Mouse (Mus musculus) left cerebral cortex, adult 2 months (tissue): Measurements from ENCODE around the gene 1700003E16Rik. TPM values are rescaled to one million over a fixed set of nuclear protein-coding genes. Genes with fewer than 3 reads are reported as not detected.

Experiments used
- DNase-seq, 2 experiments: peaks; one replicate each; pipeline ENCODE4 v3.0.0; 2021 to 2022; ENCODE audit warnings: low spot score in 2 of 2, mixed read lengths in 1 of 2; ENCODE audit errors: extremely low spot score in 1 of 2
- H3K27ac ChIP-seq: fragments of 200-600 bp; 2 replicates; pipeline ENCODE4 v1.8.1; 2022
- H3K4me3 ChIP-seq: fragments of 200-600 bp; 2 replicates; pipeline ENCODE4 v1.8.1; 2022
- CTCF ChIP-seq: fragments of 200-600 bp; IDR thresholded peaks from 2 replicates; pipeline ENCODE4 v1.8.1; 2022; ENCODE audit warnings: antibody characterized with exemption, mild to moderate bottlenecking, moderate library complexity
- intact Hi-C: fragments of 180-260 bp; cut with DNase I; formaldehyde crosslinking; loops from one replicate; pipeline ENCODE4 v1.15.1; 2025
- total RNA-seq, 2 experiments: library from RNA; stranded (reverse); gene quantifications; 2 replicates each; pipeline ENCODE4 v1.2.3; 2021

1700003E16Rik gene
- total RNA-seq, 2 experiments from 2014 or later, result 30.9 to 35.6 TPM

- Histone ChIP-seq H3K4me3 (peak overlapping the region; percentile 71), H3K27ac (peak overlapping the region; percentile 96)
- no peak for TF ChIP-seq CTCF
- intact Hi-C loops, result no loop called here
- peak; percentile 87 to 88 for DNase-seq
Observed at GRCm38 (mm10) chr6:83185895-83186861, 30.0 kb downstream of the 1700003E16Rik start.

GRCm38 (mm10) chr6:83186946-83187345 is 30.7 kb downstream of the 1700003E16Rik start:
- intact Hi-C loops, result no loop called here
- no peak for TF ChIP-seq CTCF
- Histone ChIP-seq H3K4me3 (peak overlapping the region; percentile 71), H3K27ac (peak overlapping the region; percentile 96; the same call in 1 of the 2 replicates)
- DNase-seq, result peak in 1 of 2 experiments; percentile 9

GRCm38 (mm10) chr6:83193571-83193970 is 37.4 kb downstream of the 1700003E16Rik start:
- no peak overlapping the region for H3K4me3 ChIP-seq
- intact Hi-C loops, result no loop called here
- TF ChIP-seq CTCF, result no peak
- no peak overlapping the region for H3K27ac ChIP-seq
- no peak for DNase-seq

GRCm38 (mm10) chr6:83197345-83198004 is 41.3 kb downstream of the 1700003E16Rik start:
- TF ChIP-seq CTCF, result peak; percentile 61
- H3K27ac ChIP-seq, result no peak overlapping the region
- peak; percentile 70 to 71 for DNase-seq
- no peak overlapping the region for H3K4me3 ChIP-seq
- intact Hi-C loops, result no loop called here

GRCm38 (mm10) chr6:83203320-83203719 is 47.1 kb downstream of the 1700003E16Rik start:
- intact Hi-C loops, result no loop called here
- peak in 1 of 2 experiments; percentile 22 for DNase-seq
- TF ChIP-seq CTCF, result no peak

GRCm38 (mm10) chr6:83205851-83206250 is 49.6 kb downstream of the 1700003E16Rik start:
- TF ChIP-seq CTCF, result no peak

More at GRCm38 (mm10) chr6:83203320-83203719, 47.1 kb downstream of the 1700003E16Rik start:
- Histone ChIP-seq H3K4me3 (no peak overlapping the region), H3K27ac (no peak overlapping the region)

GRCm38 (mm10) chr6:83206321-83206720 is 50.1 kb downstream of the 1700003E16Rik start:
- H3K4me3 ChIP-seq, result no peak overlapping the region
- DNase-seq, result no peak
- no peak overlapping the region for H3K27ac ChIP-seq
- TF ChIP-seq CTCF, result no peak
- intact Hi-C loops, result no loop called here

More at GRCm38 (mm10) chr6:83205851-83206250, 49.6 kb downstream of the 1700003E16Rik start:
- no peak overlapping the region for H3K27ac ChIP-seq
- no peak for DNase-seq
- no peak overlapping the region for H3K4me3 ChIP-seq
- intact Hi-C loops, result no loop called here

GRCm38 (mm10) chr6:83207361-83208049 is 51.3 kb downstream of the 1700003E16Rik start:
- TF ChIP-seq CTCF, result no peak
- H3K27ac ChIP-seq, result no peak overlapping the region
- H3K4me3 ChIP-seq, result no peak overlapping the region
- DNase-seq, result no peak
- intact Hi-C loops, result no loop called here

GRCm38 (mm10) chr6:83208050-83208400 is 51.8 kb downstream of the 1700003E16Rik start:
- Histone ChIP-seq H3K4me3 (no peak overlapping the region), H3K27ac (no peak overlapping the region)
- intact Hi-C loops, result no loop called here
- no peak for DNase-seq
- no peak for TF ChIP-seq CTCF

- no peak overlapping the region for H3K4me3 ChIP-seq
- no peak for DNase-seq
- no peak for TF ChIP-seq CTCF
- intact Hi-C loops, result no loop called here
- no peak overlapping the region for H3K27ac ChIP-seq
Observed at GRCm38 (mm10) chr6:83210495-83210894, 54.3 kb downstream of the 1700003E16Rik start.

GRCm38 (mm10) chr6:83211526-83211925 is 55.3 kb downstream of the 1700003E16Rik start:
- no peak overlapping the region for H3K4me3 ChIP-seq
- no peak for TF ChIP-seq CTCF
- DNase-seq, result no peak
- intact Hi-C loops, result no loop called here
- no peak overlapping the region for H3K27ac ChIP-seq

Other genes starting within 250 kb of the 1700003E16Rik start
- 10 to 100 TPM; 39.4 to 40.7 TPM for gene Sema4f, start 216.6 kb upstream of the 1700003E16Rik start, total RNA-seq
- not detected for gene M1ap, start 209.5 kb upstream of the 1700003E16Rik start, total RNA-seq
- 1 to 10 TPM; 1.4 to 2.1 TPM for gene Dok1, start 122.9 kb upstream of the 1700003E16Rik start, total RNA-seq
- 1 to 10 TPM; 2.0 to 3.5 TPM for gene Loxl3, start 122.2 kb upstream of the 1700003E16Rik start, total RNA-seq
- gene Aup1, start 101.9 kb upstream of the 1700003E16Rik start, total RNA-seq, result 100 to 1,000 TPM; 130 to 135 TPM
- 10 to 100 TPM; 42.2 to 47.0 TPM for gene Htra2, start 101.1 kb upstream of the 1700003E16Rik start, total RNA-seq
- under 1 TPM; 0.61 to 0.68 TPM for gene Dqx1, start 98.6 kb upstream of the 1700003E16Rik start, total RNA-seq
- not detected for gene Tlx2, start 86.1 kb upstream of the 1700003E16Rik start, total RNA-seq
- gene Pcgf1, start 78.5 kb upstream of the 1700003E16Rik start, total RNA-seq, result 10 to 100 TPM; 24.3 to 27.0 TPM
- 1 to 10 TPM in 1 of 2 experiments, not detected in 1; 1.9 TPM for gene Lbx2, start 70.0 kb upstream of the 1700003E16Rik start, total RNA-seq
- 1 to 10 TPM; 6.8 to 7.8 TPM for gene Ccdc142, start 54.8 kb upstream of the 1700003E16Rik start, total RNA-seq
- 1 to 10 TPM; 4.6 to 6.9 TPM for gene Gm42688, start 54.8 kb upstream of the 1700003E16Rik start, total RNA-seq
- 10 to 100 TPM; 57.5 to 61.7 TPM for gene Mrpl53, start 47.4 kb upstream of the 1700003E16Rik start, total RNA-seq
- gene Mogs, start 40.9 kb upstream of the 1700003E16Rik start, total RNA-seq, result 10 to 100 TPM; 28.6 to 29.5 TPM
- 10 to 100 TPM; 42.4 to 42.5 TPM for gene Wbp1, start 34.8 kb upstream of the 1700003E16Rik start, total RNA-seq
- 10 to 100 TPM; 19.9 to 22.2 TPM for gene Ino80b, start 31.0 kb upstream of the 1700003E16Rik start, total RNA-seq
- gene Rtkn, start 20.9 kb upstream of the 1700003E16Rik start, total RNA-seq, result 10 to 100 TPM; 87.0 to 97.5 TPM
- gene Wdr54, start within 50 bp of the 1700003E16Rik start, total RNA-seq, result 10 to 100 TPM; 26.0 to 26.6 TPM
- gene Dctn1, start 9.5 kb downstream of the 1700003E16Rik start, total RNA-seq, result 100 to 1,000 TPM; 369 to 376 TPM
- gene Slc4a5, start 63.4 kb downstream of the 1700003E16Rik start, total RNA-seq, result 1 to 10 TPM in 1 of 2 experiments, under 1 TPM in 1; 0.84 to 1.3 TPM
- gene Mthfd2, start 169.5 kb downstream of the 1700003E16Rik start, total RNA-seq, result 1 to 10 TPM; 5.7 to 8.1 TPM
- 10 to 100 TPM; 18.9 to 22.0 TPM for gene Mob1a, start 169.6 kb downstream of the 1700003E16Rik start, total RNA-seq
- 10 to 100 TPM; 49.3 to 54.3 TPM for gene Bola3, start 192.7 kb downstream of the 1700003E16Rik start, total RNA-seq